Mouse (Mus musculus): ENCODE measurements at regions not wholly inside any gene's neighbourhood (a gene's known extent, or its start where the extent isn't known, plus 50 kb on each side); places are given as distances from the start of the nearest gene placed in this dataset.

- Histone ChIP-seq H3K9ac (no peak overlapping the region), H3K27me3 (replicated peaks) (no peaks in the 10 kb centered on the region), H3K9me3 (no peaks in the 10 kb centered on the region), H3K4me1 (no peaks in the 10 kb centered on the region), H3K4me2 (no peak overlapping the region), H3K4me3 (no peak overlapping the region), H3K36me3 (replicated peaks) (no peaks in the 10 kb centered on the region), H3K27ac (no peak overlapping the region)
- no peak for ATAC-seq (replicated peaks)
- 65% methylated on average over 3 of the region's 3 CpGs for WGBS
These were observed 583.9 kb downstream of the 1700064H15Rik start for GRCm38 (mm10) chr3:19044566-19044965.

- Histone ChIP-seq H3K27me3 (replicated peaks) (no peaks in the 10 kb centered on the region), H3K4me2 (no peak overlapping the region), H3K4me3 (no peak overlapping the region), H3K27ac (no peak overlapping the region), H3K9ac (no peak overlapping the region), H3K36me3 (replicated peaks) (no peaks in the 10 kb centered on the region), H3K4me1 (no peaks in the 10 kb centered on the region), H3K9me3 (no peaks in the 10 kb centered on the region)
- no peak for ATAC-seq (replicated peaks)
These were observed 582.5 kb downstream of the 1700064H15Rik start for GRCm38 (mm10) chr3:19045933-19046332.

DNA sequence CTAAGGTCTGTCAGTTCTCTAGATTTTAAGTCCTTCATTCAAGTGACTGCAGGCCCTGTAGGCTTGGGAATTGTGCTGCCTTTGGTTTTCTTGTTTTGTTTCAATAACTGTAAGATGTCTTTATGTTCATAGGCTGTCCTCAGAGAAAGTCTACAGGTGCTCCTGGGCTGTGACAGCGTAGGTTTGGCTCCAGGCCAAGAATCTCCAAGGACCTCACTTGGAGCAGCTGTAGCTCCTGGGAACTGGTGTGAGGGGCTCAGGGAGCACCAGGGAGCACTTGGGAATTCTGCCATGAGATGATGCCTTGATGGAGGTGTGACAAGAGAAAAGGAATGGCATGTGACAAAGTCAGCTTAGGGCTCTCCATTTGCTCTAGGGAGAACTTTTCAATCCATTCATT lies 581.9 kb downstream of the 1700064H15Rik start:
- Histone ChIP-seq H3K4me2 (no peak overlapping the region), H3K4me3 (no peak overlapping the region), H3K27ac (no peak overlapping the region), H3K27me3 (replicated peaks) (no peaks in the 10 kb centered on the region), H3K9ac (no peak overlapping the region), H3K36me3 (replicated peaks) (no peaks in the 10 kb centered on the region), H3K4me1 (no peaks in the 10 kb centered on the region), H3K9me3 (no peaks in the 10 kb centered on the region)
- ATAC-seq (replicated peaks): no peak
- 72% methylated on average over 1 of the region's 1 CpGs for WGBS

- no peak overlapping the region for H3K27ac ChIP-seq
- H3K27me3 ChIP-seq (replicated peaks): no peaks in the 10 kb centered on the region
- no peak for ATAC-seq (replicated peaks)
- H3K9ac ChIP-seq: no peak overlapping the region
- WGBS: 73% methylated on average over 3 of the region's 3 CpGs
- peaks cover 4% of the 10 kb centered on the region; the same call in 1 of the 2 replicates for H3K4me1 ChIP-seq
- no peak overlapping the region for H3K4me3 ChIP-seq
- no peaks in the 10 kb centered on the region for H3K9me3 ChIP-seq
- no peak overlapping the region for H3K4me2 ChIP-seq
- no peaks in the 10 kb centered on the region for H3K36me3 ChIP-seq (replicated peaks)
These were observed 572.5 kb downstream of the 1700064H15Rik start for GRCm38 (mm10) chr3:19055961-19056360.

DNA sequence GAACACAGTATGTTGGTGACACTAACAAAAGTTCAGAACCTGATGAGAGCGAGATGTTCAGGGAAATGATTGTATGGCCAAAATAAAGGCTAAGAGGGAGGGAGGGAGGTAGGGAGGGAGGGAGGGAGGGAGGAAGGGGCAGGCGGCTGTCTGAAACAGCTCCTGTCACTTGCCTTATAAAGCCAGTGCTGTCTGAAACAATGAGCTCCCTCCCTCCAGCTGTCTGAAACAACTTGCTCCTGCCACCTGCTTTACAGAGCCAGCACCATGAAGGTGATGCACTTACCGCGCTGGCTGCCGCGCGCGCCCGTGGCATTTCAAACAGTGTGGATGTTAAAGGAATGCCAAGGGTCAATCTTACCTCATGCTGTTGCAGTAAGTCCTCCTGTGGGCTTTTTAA lies 571.9 kb downstream of the 1700064H15Rik start:
- Histone ChIP-seq H3K4me3 (no peak overlapping the region), H3K9me3 (no peaks in the 10 kb centered on the region), H3K36me3 (replicated peaks) (no peaks in the 10 kb centered on the region), H3K27me3 (replicated peaks) (no peaks in the 10 kb centered on the region), H3K4me2 (no peak overlapping the region), H3K27ac (no peak overlapping the region), H3K4me1 (peaks cover 4% of the 10 kb centered on the region; the same call in 1 of the 2 replicates), H3K9ac (no peak overlapping the region)
- WGBS: 11% methylated on average over 9 of the region's 9 CpGs
- ATAC-seq (replicated peaks): peak; percentile 50; the same call in 1 of the 2 replicates

DNA sequence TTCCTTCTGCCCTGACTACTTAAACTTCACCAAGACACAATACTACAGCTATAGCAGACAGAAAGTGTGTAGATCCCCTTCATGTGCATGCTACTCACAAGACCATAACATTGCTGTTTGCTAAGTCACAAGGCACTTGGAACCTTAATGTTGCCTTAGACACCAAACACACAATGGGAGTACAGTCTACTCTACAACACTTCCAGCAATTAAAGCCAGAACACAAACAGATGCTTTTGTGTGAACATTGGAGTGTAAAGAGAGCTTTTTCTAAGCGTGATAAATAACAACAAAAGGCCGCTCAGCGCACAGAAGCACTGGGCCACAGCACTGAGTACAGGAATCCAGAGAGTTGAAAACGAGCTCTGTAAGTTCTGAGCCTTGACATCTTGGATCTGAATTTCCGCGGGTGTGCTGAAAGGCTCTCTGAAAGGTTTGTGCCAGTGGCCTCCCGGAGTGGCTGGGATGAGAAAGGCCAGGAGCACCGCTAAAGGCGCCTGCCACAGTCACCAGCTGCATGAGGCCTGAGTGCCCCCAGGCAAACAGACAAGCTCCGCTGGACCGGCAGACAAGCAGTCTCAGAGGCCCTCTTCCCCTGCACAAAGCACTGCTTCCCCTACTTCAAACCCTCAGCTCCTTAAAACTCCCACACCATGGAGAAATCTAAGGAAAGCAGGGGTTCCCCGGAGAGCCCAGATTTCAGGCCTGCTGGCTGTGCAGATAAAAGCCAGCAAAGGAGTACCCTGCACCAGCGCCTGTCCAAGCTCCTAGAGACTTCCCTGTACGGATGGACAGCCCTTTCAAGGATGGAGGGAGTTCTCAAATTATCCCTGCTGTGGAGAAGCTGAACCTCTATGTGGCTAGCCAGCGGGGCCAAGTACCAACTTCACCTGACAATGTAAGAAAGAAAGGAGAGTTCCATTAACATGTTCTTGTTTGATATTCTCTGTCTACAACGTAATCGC lies 568.3 kb downstream of the 1700064H15Rik start:
- WGBS: 24% methylated on average over 17 of the region's 17 CpGs
- H3K4me3 ChIP-seq: no peak overlapping the region
- H3K36me3 ChIP-seq (replicated peaks): no peaks in the 10 kb centered on the region
- peak; percentile 59 for ATAC-seq (replicated peaks)
- no peaks in the 10 kb centered on the region for H3K9me3 ChIP-seq
- H3K4me1 ChIP-seq: peaks cover 4% of the 10 kb centered on the region; the same call in 1 of the 2 replicates
- H3K4me2 ChIP-seq: no peak overlapping the region
- H3K27ac ChIP-seq: 0 out of 2 replicates have a peak overlapping the region, but pooled peaks have one; percentile 7
- no peak overlapping the region for H3K9ac ChIP-seq
- H3K27me3 ChIP-seq (replicated peaks): no peaks in the 10 kb centered on the region; the same call in 1 of the 2 replicates

GRCm38 (mm10) chr3:19061488-19062248 lies 566.8 kb downstream of the 1700064H15Rik start:
- peaks cover 4% of the 10 kb centered on the region; the same call in 1 of the 2 replicates for H3K4me1 ChIP-seq
- H3K4me3 ChIP-seq: no peak overlapping the region
- no peaks in the 10 kb centered on the region for H3K36me3 ChIP-seq (replicated peaks)
- no peaks in the 10 kb centered on the region for H3K9me3 ChIP-seq
- H3K27ac ChIP-seq: no peak overlapping the region
- H3K27me3 ChIP-seq (replicated peaks): no peaks in the 10 kb centered on the region; the same call in 1 of the 2 replicates
- no peak overlapping the region for H3K9ac ChIP-seq
- no peak overlapping the region for H3K4me2 ChIP-seq
- 44% methylated on average over 14 of the region's 14 CpGs for WGBS
- peak; percentile 77 for ATAC-seq (replicated peaks)

DNA sequence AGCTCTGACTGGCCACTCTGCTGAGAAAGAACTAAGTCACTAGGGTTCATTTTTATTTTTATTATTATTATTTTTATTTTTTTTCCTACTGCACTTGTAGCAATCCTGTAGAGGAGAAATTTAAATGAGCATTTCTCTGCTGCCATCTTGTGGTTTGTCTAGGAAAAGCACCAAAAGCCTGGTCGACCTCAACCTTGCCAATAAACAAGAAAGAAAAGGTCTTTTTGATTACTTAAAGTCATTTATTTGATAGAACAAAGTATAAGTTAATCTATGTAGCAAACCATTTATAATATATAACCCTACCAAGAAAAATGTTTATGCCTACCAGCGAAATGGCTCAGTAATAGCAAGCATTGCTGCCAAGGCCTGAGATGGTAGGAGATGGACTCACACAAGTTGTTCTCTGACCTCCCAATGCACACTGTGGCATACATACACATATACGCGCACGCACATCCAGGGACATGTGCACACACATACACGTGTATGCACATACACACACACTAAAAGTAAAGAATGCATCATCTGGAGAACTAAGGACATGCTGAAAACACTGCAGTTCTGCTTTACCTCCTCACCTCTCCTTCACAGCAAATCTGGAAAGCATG lies 566.1 kb downstream of the 1700064H15Rik start:
- Histone ChIP-seq H3K4me3 (no peak overlapping the region), H3K9me3 (no peaks in the 10 kb centered on the region), H3K4me1 (peaks cover 4% of the 10 kb centered on the region; the same call in 1 of the 2 replicates), H3K9ac (no peak overlapping the region), H3K36me3 (replicated peaks) (no peaks in the 10 kb centered on the region), H3K27me3 (replicated peaks) (no peaks in the 10 kb centered on the region; the same call in 1 of the 2 replicates), H3K27ac (no peak overlapping the region), H3K4me2 (no peak overlapping the region)
- WGBS: 38% methylated on average over 6 of the region's 6 CpGs
- peak; percentile 35; the same call in 1 of the 2 replicates for ATAC-seq (replicated peaks)

GRCm38 (mm10) chr3:19067141-19067757 lies 561.2 kb downstream of the 1700064H15Rik start:
- Histone ChIP-seq H3K27me3 (replicated peaks) (no peaks in the 10 kb centered on the region; the same call in 1 of the 2 replicates), H3K4me1 (no peaks in the 10 kb centered on the region), H3K36me3 (replicated peaks) (no peaks in the 10 kb centered on the region), H3K9ac (no peak overlapping the region), H3K9me3 (no peaks in the 10 kb centered on the region), H3K4me2 (no peak overlapping the region), H3K27ac (no peak overlapping the region), H3K4me3 (no peak overlapping the region)
- no peak for ATAC-seq (replicated peaks)
- 78% methylated on average over 3 of the region's 3 CpGs for WGBS

All from midbrain, embryonic 15.5 days (tissue).